Mouse (Mus musculus) midbrain, embryonic 11.5 days (tissue): Measurements from ENCODE around the gene Fzd9. TPM values are rescaled to one million over a fixed set of nuclear protein-coding genes. Genes with fewer than 3 reads are reported as not detected.
"Not testable (repeated sequence)": the region's sequence is repeated elsewhere in the genome, so short reads cannot be mapped to it uniquely, and the experiment has no call there.

ENCODE experiments used
- ATAC-seq: fragments of 200-750 bp; cut with Nextera tagmentation; 2 replicates; pipeline ENCODE4 v1.8.0; 2017; ENCODE audit warnings: moderate TSS enrichment, moderate library complexity; ENCODE audit not compliant: low FRiP score
- DNase-seq: peaks from one replicate; pipeline ENCODE4 v3.0.0; 2015; ENCODE audit warnings: low spot score; ENCODE audit errors: missing footprints
- H3K27ac ChIP-seq: fragments of 300-500 bp; sonication (generic); 2 replicates; pipeline ENCODE4 v1.5.1; 2014; ENCODE audit warnings: low read depth, low read length
- H3K27me3 ChIP-seq: fragments of 300-500 bp; sonication (generic); 2 replicates; pipeline ENCODE4 v1.6.1; 2014; ENCODE audit warnings: mild to moderate bottlenecking, low read length, moderate library complexity, mixed read lengths; ENCODE audit not compliant: control insufficient read depth, insufficient read depth
- H3K36me3 ChIP-seq: fragments of 300-500 bp; sonication (generic); 2 replicates; pipeline ENCODE4 v1.6.1; 2014; ENCODE audit warnings: mild to moderate bottlenecking, low read length, moderate library complexity, mixed read lengths; ENCODE audit not compliant: control insufficient read depth, insufficient read depth
- H3K4me1 ChIP-seq: fragments of 300-500 bp; sonication (generic); 2 replicates; pipeline ENCODE4 v1.6.1; 2014; ENCODE audit warnings: low read length; ENCODE audit not compliant: control insufficient read depth, insufficient read depth
- H3K4me2 ChIP-seq: fragments of 300-500 bp; sonication (generic); 2 replicates; pipeline ENCODE4 v1.6.1; 2014; ENCODE audit warnings: mild to moderate bottlenecking, moderate library complexity
- H3K4me3 ChIP-seq: fragments of 300-500 bp; sonication (generic); 2 replicates; pipeline ENCODE4 v1.5.1; 2014; ENCODE audit warnings: low read depth, low read length
- H3K9ac ChIP-seq: fragments of 300-500 bp; sonication (generic); 2 replicates; pipeline ENCODE4 v1.6.1; 2014; ENCODE audit warnings: low read length
- H3K9me3 ChIP-seq: fragments of 300-500 bp; sonication (generic); 2 replicates; pipeline ENCODE4 v1.6.1; 2016; ENCODE audit warnings: low read length; ENCODE audit not compliant: control insufficient read depth
- WGBS: fragments of 180-500 bp; shearing (Covaris S2); extraction: QIAGEN DNeasy Blood & Tissue Kit; methylation state at CpG from one replicate; pipeline ENCODE4 v1.1.7; 2014; 5-methylcytosine and 5-hydroxymethylcytosine counted together
- polyA plus RNA-seq: library from polyadenylated mRNA; unstranded; fragments of >200 nt; fragmentation: Nextera tagmentation; extraction: Ambion mirVana; gene quantifications from 2 replicates; pipeline ENCODE4 v1.2.1, GENCODE M21; 2014

Gene Fzd9
- polyA plus RNA-seq, 1 experiment from 2014 or later, result 9.9 TPM

GRCm38 (mm10) chr5:135242136-135242535 is 8.9 kb downstream of the Fzd9 start:
- H3K9ac ChIP-seq, result no peak overlapping the region
- no peak for DNase-seq
- H3K27me3 ChIP-seq, result no peaks in the 10 kb centered on the region
- no peaks in the 10 kb centered on the region for H3K9me3 ChIP-seq
- H3K36me3 ChIP-seq, result peaks cover 53% of the 10 kb centered on the region
- ATAC-seq, result no peak
- H3K4me1 ChIP-seq, result no peaks in the 10 kb centered on the region; the same call in 1 of the 2 replicates
- WGBS, result 80% methylated on average over 12 of the region's 12 CpGs
- H3K27ac ChIP-seq, result no peak overlapping the region
- no peak overlapping the region for H3K4me3 ChIP-seq
- no peak overlapping the region for H3K4me2 ChIP-seq

DNA sequence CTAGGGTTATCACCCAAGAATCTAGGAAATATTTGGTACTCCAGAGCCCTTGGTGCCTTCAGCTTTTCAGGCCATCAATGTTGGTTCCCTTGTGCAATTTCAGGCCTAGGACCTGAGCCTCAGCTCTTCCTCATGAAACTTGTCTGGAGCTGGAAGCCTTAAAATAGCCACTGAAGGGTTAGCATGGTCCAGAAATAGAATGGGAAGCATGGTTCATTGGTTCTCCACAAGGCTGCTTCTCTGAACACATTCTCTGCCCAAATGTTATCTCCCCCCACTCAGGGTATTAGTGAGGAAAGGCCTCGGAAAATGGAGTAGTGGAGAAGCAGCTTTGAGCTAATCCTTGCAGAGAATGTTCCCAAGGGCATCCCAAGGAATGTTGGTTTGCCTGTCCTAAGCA is 9.6 kb downstream of the Fzd9 start:
- 69% methylated on average over 1 of the region's 1 CpGs for WGBS

DNA sequence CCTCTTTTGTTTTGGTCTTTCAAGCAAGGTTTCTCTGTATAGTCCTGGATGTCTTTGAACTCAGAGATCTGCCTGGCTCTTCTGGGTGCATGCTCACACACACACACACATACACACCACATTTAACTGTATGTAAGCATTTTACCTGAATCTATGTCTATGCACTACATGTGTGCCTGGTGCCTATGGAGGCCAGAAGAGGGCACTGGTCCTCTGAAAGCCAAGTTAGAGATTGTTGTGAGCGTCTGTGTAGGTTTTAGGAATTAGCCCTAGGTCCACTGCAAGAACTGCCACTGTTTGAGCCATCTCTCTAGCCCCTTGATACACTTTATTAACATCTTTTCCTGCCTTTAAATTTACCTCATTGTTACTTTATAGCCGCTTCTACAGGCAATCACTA is 12.2 kb downstream of the Fzd9 start:
- ATAC-seq, result no peak
- WGBS, result 91% methylated on average over 2 of the region's 2 CpGs

More for the DNA sequence above, 9.6 kb downstream of the Fzd9 start:
- H3K27ac ChIP-seq, result no peak overlapping the region
- H3K4me3 ChIP-seq, result no peak overlapping the region
- ATAC-seq (no peak), DNase-seq (no peak)
- H3K4me1 ChIP-seq, result no peaks in the 10 kb centered on the region
- no peak overlapping the region for H3K4me2 ChIP-seq
- H3K36me3 ChIP-seq, result peaks cover 58% of the 10 kb centered on the region
- no peaks in the 10 kb centered on the region for H3K27me3 ChIP-seq
- H3K9ac ChIP-seq, result no peak overlapping the region
- no peaks in the 10 kb centered on the region for H3K9me3 ChIP-seq

GRCm38 (mm10) chr5:135236571-135236970 is 14.5 kb downstream of the Fzd9 start:
- ATAC-seq, result no peak
- Histone ChIP-seq H3K4me2 (no peak overlapping the region), H3K9me3 (no peaks in the 10 kb centered on the region), H3K27me3 (no peaks in the 10 kb centered on the region), H3K4me1 (no peaks in the 10 kb centered on the region), H3K9ac (no peak overlapping the region), H3K36me3 (peaks cover 51% of the 10 kb centered on the region), H3K27ac (no peak overlapping the region), H3K4me3 (no peak overlapping the region)
- peak; percentile 97 for DNase-seq
- 60% methylated on average over 2 of the region's 2 CpGs for WGBS

More for the DNA sequence above, 12.2 kb downstream of the Fzd9 start:
- Histone ChIP-seq H3K27ac (no peak overlapping the region), H3K4me2 (no peak overlapping the region), H3K4me3 (no peak overlapping the region), H3K9me3 (no peaks in the 10 kb centered on the region), H3K4me1 (no peaks in the 10 kb centered on the region), H3K9ac (no peak overlapping the region), H3K27me3 (no peaks in the 10 kb centered on the region), H3K36me3 (peaks cover 55% of the 10 kb centered on the region)
- DNase-seq, result no peak

- WGBS, result 92% methylated on average over 8 of the region's 8 CpGs
- DNase-seq, result no peak
- Histone ChIP-seq H3K4me1 (no peaks in the 10 kb centered on the region), H3K4me3 (no peak overlapping the region), H3K27ac (no peak overlapping the region), H3K4me2 (no peak overlapping the region), H3K9ac (no peak overlapping the region), H3K9me3 (no peaks in the 10 kb centered on the region), H3K27me3 (no peaks in the 10 kb centered on the region), H3K36me3 (peaks cover 39% of the 10 kb centered on the region)
- ATAC-seq, result no peak
Observed at GRCm38 (mm10) chr5:135233166-135233920, 17.7 kb downstream of the Fzd9 start.

DNA sequence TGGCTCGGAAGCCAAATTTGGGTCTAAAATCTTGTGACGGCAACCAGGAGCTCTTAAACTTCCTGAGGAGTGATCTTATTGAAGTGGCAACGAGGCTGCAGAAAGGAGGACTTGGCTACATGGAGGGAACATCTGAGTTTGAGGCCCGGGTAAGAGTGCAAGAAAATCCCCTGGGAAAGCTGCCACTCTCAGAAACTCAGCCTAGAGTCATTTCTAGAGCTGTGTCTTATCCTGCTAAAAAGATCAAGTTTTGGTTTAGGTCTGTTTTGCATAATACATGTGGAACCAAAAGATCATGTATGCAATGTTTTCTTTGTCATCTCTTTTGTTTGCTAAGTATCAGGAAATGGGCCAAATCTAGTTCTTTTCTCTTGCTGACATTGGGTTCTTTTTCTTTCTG is 20.8 kb downstream of the Fzd9 start:
- Histone ChIP-seq H3K9ac (no peak overlapping the region), H3K27me3 (no peaks in the 10 kb centered on the region), H3K36me3 (peaks cover 36% of the 10 kb centered on the region), H3K27ac (no peak overlapping the region), H3K4me2 (no peak overlapping the region), H3K4me1 (no peaks in the 10 kb centered on the region), H3K9me3 (no peaks in the 10 kb centered on the region), H3K4me3 (no peak overlapping the region)
- 89% methylated on average over 4 of the region's 4 CpGs for WGBS
- DNase-seq (no peak), ATAC-seq (no peak)

GRCm38 (mm10) chr5:135225879-135226278 is 25.2 kb downstream of the Fzd9 start:
- not testable (repeated sequence) for H3K27ac ChIP-seq, DNase-seq, H3K4me2 ChIP-seq, H3K9me3 ChIP-seq, H3K4me3 ChIP-seq, H3K27me3 ChIP-seq, ATAC-seq, H3K4me1 ChIP-seq, H3K9ac ChIP-seq
- peaks cover 52% of the 10 kb centered on the region for H3K36me3 ChIP-seq
- 94% methylated on average over 4 of the region's 4 CpGs for WGBS

GRCm38 (mm10) chr5:135224169-135224568 is 26.9 kb downstream of the Fzd9 start:
- H3K4me3 ChIP-seq, result no peak overlapping the region
- no peaks in the 10 kb centered on the region for H3K27me3 ChIP-seq
- no peak overlapping the region for H3K4me2 ChIP-seq
- DNase-seq, result no peak
- no peak overlapping the region for H3K27ac ChIP-seq
- H3K36me3 ChIP-seq, result peaks cover 52% of the 10 kb centered on the region
- no peak overlapping the region for H3K9ac ChIP-seq
- ATAC-seq, result no peak
- no peaks in the 10 kb centered on the region for H3K9me3 ChIP-seq
- H3K4me1 ChIP-seq, result no peaks in the 10 kb centered on the region
- WGBS, result 87% methylated on average over 3 of the region's 3 CpGs

- H3K36me3 ChIP-seq, result peaks cover 51% of the 10 kb centered on the region
- ATAC-seq (no peak), DNase-seq (no peak)
- 97% methylated on average over 7 of the region's 7 CpGs for WGBS
- H3K9ac ChIP-seq, result no peak overlapping the region
- no peaks in the 10 kb centered on the region for H3K9me3 ChIP-seq
- H3K27me3 ChIP-seq, result no peaks in the 10 kb centered on the region
- no peak overlapping the region for H3K4me2 ChIP-seq
- H3K4me3 ChIP-seq, result no peak overlapping the region
- no peaks in the 10 kb centered on the region for H3K4me1 ChIP-seq
- no peak overlapping the region for H3K27ac ChIP-seq
Observed at GRCm38 (mm10) chr5:135222066-135222465, 29.0 kb downstream of the Fzd9 start.
